Mouse (Mus musculus) limb, embryonic 12.5 days (tissue): ENCODE measurements at regions not wholly inside any gene's neighbourhood (a gene's known extent, or its start where the extent isn't known, plus 50 kb on each side); places are given as distances from the start of the nearest gene placed in this dataset.
A peak's percentile ranks its signal among the peaks of the same experiment; 100 is the strongest.

Source experiments
- ATAC-seq: fragments of 200-750 bp; cut with Nextera tagmentation; 2 replicates; pipeline ENCODE4 v1.8.0; 2017; ENCODE audit warnings: low read depth, moderate TSS enrichment; ENCODE audit not compliant: insufficient number of reproducible peaks, insufficient read depth, low FRiP score, low TSS enrichment
- H3K27ac ChIP-seq: fragments of 300-500 bp; sonication (generic); 2 replicates; pipeline ENCODE4 v1.5.1; 2016; ENCODE audit warnings: mild to moderate bottlenecking, moderate library complexity
- H3K27me3 ChIP-seq: fragments of 300-500 bp; sonication (generic); 2 replicates; pipeline ENCODE4 v1.6.1; 2016; ENCODE audit warnings: mild to moderate bottlenecking, moderate library complexity
- H3K36me3 ChIP-seq: fragments of 300-500 bp; sonication (generic); 2 replicates; pipeline ENCODE4 v1.6.1; 2016; ENCODE audit warnings: mild to moderate bottlenecking, moderate library complexity
- H3K4me1 ChIP-seq: fragments of 300-500 bp; sonication (generic); replicated peaks from 2 replicates; pipeline ENCODE4 v1.6.1; 2016
- H3K4me2 ChIP-seq: fragments of 300-500 bp; sonication (generic); 2 replicates; pipeline ENCODE4 v1.6.1; 2016; ENCODE audit warnings: mild to moderate bottlenecking, moderate library complexity
- H3K4me3 ChIP-seq: fragments of 300-500 bp; sonication (generic); replicated peaks from 2 replicates; pipeline ENCODE4 v1.5.1; 2016; ENCODE audit warnings: mild to moderate bottlenecking
- H3K9ac ChIP-seq: fragments of 300-500 bp; sonication (generic); replicated peaks from 2 replicates; pipeline ENCODE4 v1.6.1; 2016; ENCODE audit warnings: mild to moderate bottlenecking, moderate library complexity
- H3K9me3 ChIP-seq: fragments of 300-500 bp; sonication (generic); 2 replicates; pipeline ENCODE4 v1.6.1; 2016; ENCODE audit warnings: mild to moderate bottlenecking, moderate library complexity
- WGBS: fragments of 180-500 bp; shearing (Covaris S2); methylation state at CpG from one replicate; pipeline ENCODE4 v1.1.7; 2016; 5-methylcytosine and 5-hydroxymethylcytosine counted together

DNA sequence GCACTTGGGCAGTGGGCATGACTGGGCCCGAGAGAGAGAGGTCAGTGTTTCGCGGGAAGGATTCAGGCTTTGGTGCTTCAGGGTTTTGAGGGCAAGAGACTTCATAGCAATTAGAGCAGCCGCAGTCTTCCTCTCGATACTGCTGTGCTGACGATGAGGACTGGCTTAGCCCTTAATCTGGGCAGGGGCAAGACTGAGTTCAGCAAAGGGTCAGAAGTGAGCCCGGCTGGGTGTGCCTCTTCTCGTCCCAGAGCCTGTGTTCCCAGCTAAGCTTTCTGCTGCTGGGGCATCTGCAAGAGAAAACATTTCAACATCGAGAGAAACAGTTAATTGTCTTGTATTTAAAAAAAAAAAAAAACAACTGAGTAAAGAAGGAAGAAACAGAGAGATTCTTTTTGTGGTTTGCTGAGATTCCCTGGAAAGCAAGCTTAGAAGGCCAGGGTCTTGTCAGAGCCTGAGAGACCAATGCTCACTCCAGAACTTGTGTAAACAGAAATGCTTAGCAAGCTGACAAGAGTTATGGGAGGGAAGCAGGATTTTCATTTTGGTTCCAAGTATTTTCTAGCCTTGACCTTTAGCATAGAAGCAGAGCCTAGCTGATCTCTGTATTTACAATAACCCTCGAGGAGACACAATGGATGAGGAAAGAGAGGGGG, 195.1 kb downstream of the Zfp36l1 start:
- H3K9me3 ChIP-seq: peaks cover 4% of the 10 kb centered on the region; the same call in 1 of the 2 replicates
- ATAC-seq: no peak

DNA sequence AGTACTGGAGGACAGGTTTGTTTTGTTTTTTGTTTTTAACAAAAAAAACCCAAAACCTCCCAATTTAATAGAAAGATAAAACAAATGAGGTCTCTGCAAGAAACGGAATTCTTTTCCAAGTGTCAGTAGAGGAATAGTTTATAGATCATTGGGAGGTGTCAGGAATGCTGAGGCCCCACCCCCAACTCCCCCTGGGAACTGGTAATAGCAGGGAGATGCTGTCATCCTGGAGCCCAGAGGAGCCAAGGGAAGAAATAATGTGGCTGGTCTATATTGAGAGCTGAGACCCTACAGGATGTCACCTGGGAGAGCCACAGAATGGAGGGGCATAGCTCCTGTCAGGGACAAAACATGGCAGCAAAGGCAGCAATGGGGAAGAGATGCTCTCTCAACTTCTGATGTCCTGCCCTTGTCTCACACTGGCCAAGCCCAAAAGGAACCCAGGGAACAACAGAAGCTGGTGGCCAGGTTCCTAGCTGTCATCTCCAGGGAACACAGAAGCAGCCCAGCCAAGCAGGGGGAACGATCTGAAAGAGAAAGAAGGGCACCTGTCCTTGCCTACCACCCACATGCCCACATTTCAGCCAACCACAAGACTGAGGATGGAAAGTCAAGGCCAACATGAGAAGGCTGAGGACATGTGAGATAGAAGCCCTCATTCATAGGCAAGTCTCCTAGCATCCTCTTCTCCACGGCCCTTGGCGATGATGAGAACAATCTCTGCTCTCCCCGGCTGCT, 195.7 kb downstream of the Zfp36l1 start:
- 77% methylated on average over 5 of the region's 5 CpGs for WGBS
- Histone ChIP-seq H3K9me3 (peaks cover 4% of the 10 kb centered on the region; the same call in 1 of the 2 replicates), H3K4me3 (no peak overlapping the region), H3K27me3 (no peaks in the 10 kb centered on the region), H3K9ac (no peak overlapping the region), H3K27ac (no peak overlapping the region), H3K4me2 (no peak overlapping the region), H3K36me3 (no peaks in the 10 kb centered on the region), H3K4me1 (peaks cover 28% of the 10 kb centered on the region)
- ATAC-seq: no peak

More for the DNA sequence above, 195.1 kb downstream of the Zfp36l1 start:
- Histone ChIP-seq H3K36me3 (no peaks in the 10 kb centered on the region), H3K4me3 (no peak overlapping the region), H3K27me3 (no peaks in the 10 kb centered on the region), H3K9ac (no peak overlapping the region), H3K4me2 (no peak overlapping the region), H3K27ac (no peak overlapping the region), H3K4me1 (peaks cover 29% of the 10 kb centered on the region)
- 43% methylated on average over 10 of the region's 10 CpGs for WGBS

DNA sequence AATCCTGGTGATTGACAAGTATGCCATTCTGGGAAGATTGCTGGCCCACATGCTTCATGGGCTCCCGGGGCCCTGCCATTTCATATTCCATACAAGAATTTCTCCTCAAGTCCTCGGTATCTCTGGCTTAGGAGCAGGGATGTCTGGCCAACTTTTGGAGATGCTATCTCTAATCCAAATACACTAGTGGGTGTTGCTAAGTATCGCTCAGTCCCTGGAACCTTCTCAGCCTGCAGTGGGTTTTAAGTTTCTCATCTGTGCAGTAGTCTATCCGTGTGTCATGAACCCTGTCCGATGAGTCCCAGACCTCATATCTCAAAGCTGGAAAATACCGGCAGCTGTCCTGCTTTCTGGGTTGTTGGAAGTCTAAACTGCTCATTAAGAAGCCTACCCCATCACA, 198.9 kb downstream of the Zfp36l1 start:
- H3K4me3 ChIP-seq: no peak overlapping the region
- H3K9me3 ChIP-seq: no peaks in the 10 kb centered on the region
- no peaks in the 10 kb centered on the region for H3K27me3 ChIP-seq
- H3K4me2 ChIP-seq: no peak overlapping the region
- no peak overlapping the region for H3K27ac ChIP-seq
- H3K36me3 ChIP-seq: no peaks in the 10 kb centered on the region
- H3K4me1 ChIP-seq: peaks cover 28% of the 10 kb centered on the region
- no peak for ATAC-seq
- 93% methylated on average over 6 of the region's 6 CpGs for WGBS
- H3K9ac ChIP-seq: no peak overlapping the region

DNA sequence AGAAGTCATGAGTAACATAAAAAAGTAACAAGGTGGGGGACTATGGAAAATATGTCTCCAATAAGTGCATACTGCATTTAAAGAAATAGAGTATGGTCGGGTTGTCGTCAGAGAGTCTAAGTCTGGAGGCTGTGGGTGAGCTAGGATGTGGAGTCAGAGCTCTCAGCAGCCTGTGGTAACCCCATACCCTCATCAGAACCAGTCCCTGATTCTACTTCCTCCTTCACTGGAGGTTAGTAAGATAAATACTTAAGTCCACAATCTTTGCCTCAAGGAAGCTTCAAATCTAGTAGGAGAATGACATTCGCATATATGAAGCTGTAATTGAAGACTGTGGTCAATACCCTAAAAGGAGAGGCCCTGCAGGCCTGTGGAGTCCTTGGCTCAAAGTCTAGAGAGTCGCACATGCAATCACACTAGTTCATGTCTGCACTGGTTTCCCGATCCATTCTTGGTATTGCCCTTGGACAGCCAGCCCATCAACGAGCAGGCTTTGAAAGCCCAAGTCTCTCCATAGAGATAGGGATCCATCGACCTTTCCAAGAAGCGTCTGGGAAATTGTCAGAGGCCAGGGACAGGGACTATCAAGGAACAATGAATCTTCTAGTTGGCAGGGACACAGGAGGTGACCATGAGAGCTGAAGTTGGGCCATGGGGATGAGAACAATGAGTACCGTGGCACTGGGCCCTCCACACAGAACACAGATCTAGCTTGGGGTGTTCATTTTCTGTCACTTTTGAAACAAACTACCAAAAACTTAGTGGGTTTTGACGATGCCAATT, 200.3 kb downstream of the Zfp36l1 start:
- no peaks in the 10 kb centered on the region for H3K9me3 ChIP-seq
- no peak for ATAC-seq
- H3K4me2 ChIP-seq: no peak overlapping the region
- 0 out of 2 replicates have a peak overlapping the region, but pooled peaks have one; percentile 7 for H3K27ac ChIP-seq
- H3K4me1 ChIP-seq: peaks cover 22% of the 10 kb centered on the region
- no peak overlapping the region for H3K4me3 ChIP-seq
- H3K9ac ChIP-seq: no peak overlapping the region
- H3K36me3 ChIP-seq: no peaks in the 10 kb centered on the region
- no peaks in the 10 kb centered on the region for H3K27me3 ChIP-seq
- 87% methylated on average over 10 of the region's 10 CpGs for WGBS

DNA sequence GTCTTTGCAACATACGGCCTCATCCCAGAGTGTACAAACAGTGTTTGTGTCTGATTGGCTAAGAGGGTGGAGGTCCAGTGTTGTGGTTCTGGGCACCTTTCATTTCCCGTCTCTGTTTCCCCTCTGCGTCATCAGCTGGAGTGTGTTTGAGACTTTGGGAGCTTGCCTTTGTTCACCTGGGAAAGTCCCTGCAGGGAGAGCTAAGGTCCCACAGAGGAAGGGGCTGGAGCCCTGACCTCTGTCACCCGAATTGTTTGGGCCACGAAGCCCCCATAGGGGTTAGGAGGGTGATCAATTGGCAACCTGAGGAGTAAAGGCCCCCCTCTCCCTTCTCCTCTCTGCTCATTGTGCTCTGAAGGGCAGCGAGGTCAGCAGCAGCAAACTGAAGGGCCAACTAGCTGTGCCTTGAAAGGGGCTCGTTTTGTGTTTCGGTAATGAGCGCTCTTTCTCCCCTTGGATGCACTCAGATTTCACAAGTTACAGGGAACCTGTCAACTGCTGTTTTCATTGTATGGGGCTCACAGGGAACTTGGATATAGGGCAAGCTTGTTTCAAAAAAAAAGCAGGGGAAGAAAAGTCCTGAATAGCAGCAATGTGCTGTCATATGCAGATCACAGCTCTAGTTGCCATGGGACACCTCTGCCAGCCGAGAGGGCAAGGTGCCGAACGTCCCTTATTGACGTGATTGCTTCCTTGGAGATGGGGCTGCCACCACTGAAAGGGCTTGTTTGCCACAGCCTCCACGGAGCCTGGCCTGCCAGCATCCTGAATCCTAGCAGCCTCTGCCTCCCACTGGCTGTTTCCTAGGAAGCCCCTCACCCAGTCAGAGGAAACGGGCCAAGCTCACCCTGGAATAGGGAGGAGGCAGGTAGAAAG, 201.7 kb downstream of the Zfp36l1 start:
- H3K9me3 ChIP-seq: no peaks in the 10 kb centered on the region
- no peaks in the 10 kb centered on the region for H3K36me3 ChIP-seq
- H3K9ac ChIP-seq: no peak overlapping the region
- ATAC-seq: no peak
- peaks cover 28% of the 10 kb centered on the region for H3K4me1 ChIP-seq
- H3K27me3 ChIP-seq: no peaks in the 10 kb centered on the region
- peak overlapping the region; percentile 72; the same call in 1 of the 2 replicates for H3K27ac ChIP-seq
- no peak overlapping the region for H3K4me2 ChIP-seq
- WGBS: 41% methylated on average over 15 of the region's 15 CpGs
- no peak overlapping the region for H3K4me3 ChIP-seq

DNA sequence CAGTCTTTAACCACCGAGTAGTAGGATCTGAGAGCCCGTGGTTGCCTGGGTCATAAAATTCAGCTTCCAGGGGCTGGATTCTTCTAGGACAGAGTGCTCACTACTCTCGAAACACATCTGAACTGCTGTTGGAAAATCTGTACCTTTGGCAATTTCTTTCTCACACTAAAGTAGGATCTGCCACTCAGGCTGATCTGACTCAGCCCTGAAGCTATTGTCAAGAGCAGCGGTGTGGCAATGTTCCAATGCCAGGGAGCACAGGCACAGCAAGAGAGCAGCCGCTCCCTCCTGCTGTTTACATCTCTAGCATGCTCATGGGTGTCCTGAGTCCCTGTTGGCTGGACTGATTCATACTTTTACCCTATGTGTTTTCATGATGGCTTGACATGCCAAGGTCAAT, 205.2 kb downstream of the Zfp36l1 start:
- WGBS: 50% methylated on average over 5 of the region's 5 CpGs
- Histone ChIP-seq H3K9me3 (no peaks in the 10 kb centered on the region), H3K4me1 (peaks cover 55% of the 10 kb centered on the region), H3K27ac (peak overlapping the region; percentile 90; the same call in 1 of the 2 replicates), H3K27me3 (no peaks in the 10 kb centered on the region), H3K9ac (no peak overlapping the region), H3K4me3 (no peak overlapping the region), H3K36me3 (no peaks in the 10 kb centered on the region), H3K4me2 (no peak overlapping the region)
- ATAC-seq: no peak

DNA sequence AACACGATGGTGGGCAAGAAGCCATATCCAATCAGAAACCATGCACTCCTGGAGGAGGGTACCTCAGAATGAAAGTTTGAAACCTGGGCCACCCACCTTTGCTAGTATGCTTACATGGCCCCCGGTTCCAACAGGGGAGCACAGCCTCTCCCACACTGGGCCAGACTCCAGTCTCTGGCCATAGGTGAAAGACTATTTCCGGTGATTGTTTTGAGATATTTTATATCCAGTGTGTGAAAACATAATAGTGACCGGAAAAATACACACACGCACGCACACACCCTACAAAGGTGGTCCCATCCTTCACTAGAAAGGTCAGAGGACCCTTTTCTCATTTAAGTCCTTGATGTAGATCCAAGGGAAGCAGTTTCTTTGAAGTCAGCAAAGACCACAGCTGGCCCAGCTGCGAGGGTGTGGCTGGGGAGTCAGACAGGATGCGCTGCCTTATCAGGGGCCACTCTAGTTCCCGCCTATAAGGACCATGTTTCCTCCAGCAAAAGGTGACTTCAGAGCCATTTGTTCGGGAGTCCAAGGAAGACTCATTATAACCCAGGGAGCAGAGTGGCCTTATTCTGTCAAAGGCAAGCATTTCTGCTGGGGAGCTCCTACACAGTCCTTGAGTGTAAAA, 206.0 kb downstream of the Zfp36l1 start:
- no peak overlapping the region for H3K4me3 ChIP-seq
- no peak overlapping the region for H3K4me2 ChIP-seq
- 72% methylated on average over 10 of the region's 10 CpGs for WGBS
- H3K9ac ChIP-seq: no peak overlapping the region
- ATAC-seq: no peak
- peaks cover 62% of the 10 kb centered on the region for H3K4me1 ChIP-seq
- H3K36me3 ChIP-seq: no peaks in the 10 kb centered on the region
- H3K27me3 ChIP-seq: no peaks in the 10 kb centered on the region
- H3K27ac ChIP-seq: peak overlapping the region; percentile 90
- no peaks in the 10 kb centered on the region for H3K9me3 ChIP-seq

DNA sequence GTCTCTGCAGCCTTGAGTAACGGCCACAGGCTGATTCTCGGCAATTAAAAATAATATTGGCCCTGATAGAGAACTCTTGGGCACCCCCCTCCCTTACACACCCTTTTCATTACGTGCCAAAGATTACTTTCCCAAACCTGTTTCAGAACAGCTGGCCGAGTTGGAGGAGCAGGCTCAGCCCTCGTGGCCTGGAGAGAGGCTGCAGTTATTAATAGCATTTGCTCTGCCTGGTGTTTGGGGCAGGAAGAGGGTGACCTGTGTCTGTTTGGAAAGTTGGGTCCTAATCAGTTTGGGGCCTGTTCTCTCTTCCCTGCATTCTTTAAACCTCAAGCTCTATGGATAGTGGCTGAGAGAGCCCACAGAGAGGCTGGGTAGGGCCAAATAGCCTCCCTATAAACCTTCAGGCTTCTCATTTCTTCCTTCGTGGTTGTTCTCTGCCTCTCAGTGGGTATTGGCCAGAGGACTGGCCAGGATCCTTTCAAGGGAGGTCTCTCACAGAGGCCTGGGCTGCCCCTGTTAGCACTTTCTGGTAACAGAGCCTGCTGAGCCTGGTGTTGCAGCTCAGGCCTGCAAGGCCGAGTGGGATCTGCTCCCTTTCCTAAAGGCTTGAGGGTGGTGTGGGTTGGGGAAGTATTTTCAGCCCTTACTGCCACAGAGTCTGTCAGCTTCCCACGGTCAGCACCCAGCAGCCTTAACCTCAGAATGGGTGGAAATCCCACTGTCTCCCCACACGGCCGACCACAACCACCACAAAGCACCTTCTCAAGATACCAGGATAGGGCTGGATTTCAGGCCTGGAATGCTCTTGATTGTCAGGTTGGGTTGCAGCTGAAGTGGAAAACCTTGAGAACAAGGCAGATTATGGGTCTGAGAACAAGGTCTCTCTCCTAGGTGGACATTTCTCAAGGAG, 206.7 kb downstream of the Zfp36l1 start:
- Histone ChIP-seq H3K9me3 (no peaks in the 10 kb centered on the region), H3K9ac (no peak overlapping the region), H3K4me3 (no peak overlapping the region), H3K4me1 (peaks cover 55% of the 10 kb centered on the region), H3K27me3 (no peaks in the 10 kb centered on the region), H3K4me2 (no peak overlapping the region), H3K36me3 (no peaks in the 10 kb centered on the region), H3K27ac (peak overlapping the region; percentile 90)
- 29% methylated on average over 10 of the region's 10 CpGs for WGBS
- peak; percentile 73; the same call in 1 of the 2 replicates for ATAC-seq

DNA sequence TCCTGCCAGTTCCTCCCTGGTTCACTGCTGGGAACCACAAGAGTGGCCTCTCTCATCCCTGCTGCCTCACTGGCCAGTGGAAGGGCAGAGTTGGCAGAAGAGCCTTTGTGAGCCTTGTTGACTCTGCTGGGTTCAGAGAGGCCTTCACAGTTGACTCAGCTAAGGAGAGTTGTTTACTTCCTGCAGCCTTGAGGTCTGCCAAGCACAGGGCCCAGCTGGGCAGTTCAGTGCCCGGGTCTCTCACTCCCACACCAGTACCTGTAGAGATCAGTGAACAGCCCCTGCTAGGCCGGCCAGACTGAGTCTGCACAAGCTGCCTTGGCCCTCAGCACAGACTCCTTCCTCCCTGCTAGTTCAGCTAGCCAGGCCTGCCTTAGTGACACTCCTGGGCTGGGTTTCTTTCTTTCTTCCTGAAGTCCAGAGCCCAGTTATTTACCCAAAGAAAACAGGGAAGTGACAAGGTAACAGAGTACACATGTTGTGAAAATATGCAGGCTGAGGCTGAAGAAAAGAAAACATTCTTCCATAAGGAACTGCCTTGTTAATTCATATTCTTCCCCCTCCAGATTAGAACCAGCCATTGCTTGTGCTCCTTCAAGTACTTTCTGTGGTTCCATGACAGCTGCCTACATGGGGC, 207.8 kb downstream of the Zfp36l1 start:
- WGBS: 49% methylated on average over 2 of the region's 2 CpGs
- peaks cover 50% of the 10 kb centered on the region for H3K4me1 ChIP-seq
- ATAC-seq: no peak

More for the DNA sequence above, 207.8 kb downstream of the Zfp36l1 start:
- peak overlapping the region; percentile 90 for H3K27ac ChIP-seq
- no peaks in the 10 kb centered on the region for H3K36me3 ChIP-seq
- H3K9me3 ChIP-seq: no peaks in the 10 kb centered on the region
- H3K4me3 ChIP-seq: no peak overlapping the region
- no peak overlapping the region for H3K4me2 ChIP-seq
- H3K9ac ChIP-seq: no peak overlapping the region
- no peaks in the 10 kb centered on the region for H3K27me3 ChIP-seq
